Comparison of ENCODE assay signal across 8 mouse cellular contexts in genomic region chr15:6570876-6571275, GRCm38 (mm10). TPM values are rescaled to one million over a fixed set of nuclear protein-coding genes. Genes with fewer than 3 reads are reported as not detected.
DNase-seq lines count a peak whose midpoint lies in the region; ATAC-seq and TF ChIP-seq lines count a peak whose summit lies in the region.

No protein-coding gene starts in this region.

- peak; percentile 93 for TF ChIP-seq CTCF in liver, postnatal 0 days (IDR thresholded peaks at IDR 0.05; ENCODE audit: low read depth)

- ATAC-seq in embryonic facial prominence, embryonic 11.5 days (replicated peaks; ENCODE audit: insufficient number of reproducible peaks, low FRiP score, low TSS enrichment, low read depth) = peak; percentile 78
- ATAC-seq in kidney, embryonic 16.5 days (ENCODE audit: low FRiP score, low TSS enrichment) = peak; percentile 72
- ATAC-seq in liver, postnatal 0 days = no peak
- peak; percentile 93 for ATAC-seq in neural tube, embryonic 14.5 days (ENCODE audit: low read depth)

- H3K9me3 ChIP-seq in embryonic facial prominence, embryonic 11.5 days (replicated peaks; ENCODE audit: control insufficient read depth, low read length) = no peaks in the 10 kb centered on the region
- H3K9me3 ChIP-seq in kidney, embryonic 16.5 days (ENCODE audit: low read length) = no peaks in the 10 kb centered on the region
- H3K9me3 ChIP-seq in liver, postnatal 0 days (ENCODE audit: low read length) = no peaks in the 10 kb centered on the region
- H3K9me3 ChIP-seq in neural tube, embryonic 14.5 days (ENCODE audit: control insufficient read depth, low read length) = no peaks in the 10 kb centered on the region

- H3K27me3 ChIP-seq in embryonic facial prominence, embryonic 11.5 days (ENCODE audit: control insufficient read depth, insufficient read depth, low read length) = no peaks in the 10 kb centered on the region
- no peaks in the 10 kb centered on the region for H3K27me3 ChIP-seq in kidney, embryonic 16.5 days (ENCODE audit: insufficient read depth, low read length)
- no peaks in the 10 kb centered on the region for H3K27me3 ChIP-seq in liver, postnatal 0 days (ENCODE audit: insufficient read depth, low read length)
- no peaks in the 10 kb centered on the region for H3K27me3 ChIP-seq in neural tube, embryonic 14.5 days (ENCODE audit: control insufficient read depth, insufficient read depth, low read length)

- 5% methylated on average over 7 of the region's 7 CpGs for WGBS in embryonic facial prominence, embryonic 11.5 days
- whole genome bisulfite sequencing in kidney, embryonic 16.5 days = 9% methylated on average over 7 of the region's 7 CpGs
- WGBS in liver, postnatal 0 days (ENCODE audit: insufficient replicate concordance) = 6% methylated on average over 7 of the region's 7 CpGs
- WGBS in neural tube, embryonic 14.5 days = 15% methylated on average over 7 of the region's 7 CpGs

- peak; percentile 73 for DNase-seq in ES-CJ7 (ENCODE audit: low read depth, low spot score)
- peak; percentile 57 to 65 for DNase-seq in adrenal gland, postnatal 36 days
- peak; percentile 81 for DNase-seq in embryonic facial prominence, embryonic 11.5 days (ENCODE audit: low spot score)
- peak; percentile 73 for DNase-seq in heart, adult 8-10 months (ENCODE audit: low spot score)
- DNase-seq in liver, postnatal 0 days = peak; percentile 61
- peak; percentile 47 to 53 for DNase-seq in thymus, postnatal 36 days

- H3K36me3 ChIP-seq in embryonic facial prominence, embryonic 11.5 days (replicated peaks; ENCODE audit: control insufficient read depth, insufficient read depth, low read depth, low read length) = no peaks in the 10 kb centered on the region
- no peaks in the 10 kb centered on the region for H3K36me3 ChIP-seq in kidney, embryonic 16.5 days (ENCODE audit: insufficient read depth, low read length)
- H3K36me3 ChIP-seq in liver, postnatal 0 days (replicated peaks; ENCODE audit: insufficient read depth, low read length) = no peaks in the 10 kb centered on the region
- no peaks in the 10 kb centered on the region for H3K36me3 ChIP-seq in neural tube, embryonic 14.5 days (ENCODE audit: control insufficient read depth, insufficient read depth, low read length)

- no peak for TF ChIP-seq EP300 in liver, postnatal 0 days (IDR thresholded peaks at IDR 0.05; ENCODE audit: low read depth)

- no peak overlapping the region for H3K4me3 ChIP-seq in embryonic facial prominence, embryonic 11.5 days (ENCODE audit: low read depth, low read length)
- H3K4me3 ChIP-seq in kidney, embryonic 16.5 days (ENCODE audit: low read length) = no peak overlapping the region
- no peak overlapping the region for H3K4me3 ChIP-seq in liver, postnatal 0 days (ENCODE audit: low read depth, low read length)
- H3K4me3 ChIP-seq in neural tube, embryonic 14.5 days (ENCODE audit: low read depth, low read length) = no peak overlapping the region

- no peaks in the 10 kb centered on the region for H3K4me1 ChIP-seq in embryonic facial prominence, embryonic 11.5 days (ENCODE audit: control insufficient read depth, insufficient read depth, low read length)
- H3K4me1 ChIP-seq in kidney, embryonic 16.5 days (ENCODE audit: insufficient read depth, low read length) = 0 out of 2 replicates have a peak, but pooled peaks cover 3% of the 10 kb centered on the region
- no peaks in the 10 kb centered on the region for H3K4me1 ChIP-seq in liver, postnatal 0 days (ENCODE audit: insufficient read depth)
- H3K4me1 ChIP-seq in neural tube, embryonic 14.5 days (ENCODE audit: control insufficient read depth, insufficient read depth, low read length) = no peaks in the 10 kb centered on the region

- H3K27ac ChIP-seq in embryonic facial prominence, embryonic 11.5 days (replicated peaks; ENCODE audit: low read depth, low read length) = no peak overlapping the region
- H3K27ac ChIP-seq in kidney, embryonic 16.5 days (ENCODE audit: low read length) = no peak overlapping the region
- no peak overlapping the region for H3K27ac ChIP-seq in liver, postnatal 0 days (ENCODE audit: low read depth)
- H3K27ac ChIP-seq in neural tube, embryonic 14.5 days (ENCODE audit: low read depth, low read length) = no peak overlapping the region

- H3K9ac ChIP-seq in embryonic facial prominence, embryonic 11.5 days (replicated peaks; ENCODE audit: low read length) = no peak overlapping the region
- no peak overlapping the region for H3K9ac ChIP-seq in kidney, embryonic 16.5 days (replicated peaks; ENCODE audit: low read length)
- no peak overlapping the region for H3K9ac ChIP-seq in liver, postnatal 0 days (replicated peaks)
- H3K9ac ChIP-seq in neural tube, embryonic 14.5 days (replicated peaks; ENCODE audit: low read depth, low read length) = no peak overlapping the region

- H3K4me2 ChIP-seq in embryonic facial prominence, embryonic 11.5 days (ENCODE audit: low read depth, low read length) = no peak overlapping the region
- H3K4me2 ChIP-seq in kidney, embryonic 16.5 days (replicated peaks; ENCODE audit: low read depth, low read length) = no peak overlapping the region
- H3K4me2 ChIP-seq in liver, postnatal 0 days (ENCODE audit: low read depth, low read length) = no peak overlapping the region
- no peak overlapping the region for H3K4me2 ChIP-seq in neural tube, embryonic 14.5 days (ENCODE audit: low read depth, low read length)

RNA-seq across cellular contexts. Expression of gene Fyb, which starts 48.2 kb away (rescaled TPM):
- total RNA-seq in adrenal gland, postnatal 36 days (2021) = 10 to 100 TPM; 22.9 to 27.0 TPM
- 2.2 and 2.8 TPM in 2 replicates for polyA plus RNA-seq in embryonic facial prominence, embryonic 11.5 days (2014; fragmentation: Nextera tagmentation; extraction: Ambion mirVana)
- total RNA-seq in heart, adult 8-10 months (2022) = 10 to 100 TPM; 45.5 to 56.4 (median 52.8) TPM
- polyA plus RNA-seq in kidney, embryonic 16.5 days (2015; fragmentation: Nextera tagmentation; extraction: Ambion mirVana) = 3.1 and 4.1 TPM in 2 replicates
- polyA plus RNA-seq in liver, postnatal 0 days (2015; fragmentation: Nextera tagmentation; extraction: Ambion mirVana) = 28.0 and 29.7 TPM in 2 replicates
- 2.3 and 4.3 TPM in 2 replicates for polyA plus RNA-seq in neural tube, embryonic 14.5 days (2014; fragmentation: Nextera tagmentation; extraction: Ambion mirVana)
